Comparison of ENCODE assay signal across 26 mouse cellular contexts in genomic region chr9:44597742-44598141, GRCm38 (mm10). TPM values are rescaled to one million over a fixed set of nuclear protein-coding genes. Genes with fewer than 3 reads are reported as not detected.
"Had no signal": no experiment of that assay in that cellular context is flagged by ENCODE, and none has a peak within 500 bp of the region (broad histone marks: within the 10 kb centered on the region; RNA-seq: fewer than 3 reads in every experiment).

No protein-coding gene starts in this region.

- H3K36me3 ChIP-seq: heart, embryonic 10.5 days; hindbrain, embryonic 12.5 days; limb, embryonic 13.5 days; limb, embryonic 15.5 days; liver, embryonic 12.5 days had no signal

- ATAC-seq: hindbrain, embryonic 16.5 days; intestine, embryonic 16.5 days; liver, embryonic 12.5 days had no signal

- H3K4me2 ChIP-seq: kidney, embryonic 15.5 days; limb, embryonic 15.5 days; liver, embryonic 12.5 days had no signal

- DNase-seq: gastrocnemius, postnatal 14 days; gastrocnemius, postnatal 36 days; heart, adult 18-20 months; heart, postnatal 10 days; heart, postnatal 4 days; kidney, adult 11 months; kidney, adult 2 months; kidney, adult 9 months; kidney, postnatal 36 days; layer of hippocampus, adult 9-11 months; layer of hippocampus, postnatal 36 days; left cerebral cortex, postnatal 4 days had no signal

- H3K9me3 ChIP-seq: heart, embryonic 10.5 days; heart, embryonic 12.5 days; hindbrain, embryonic 10.5 days; hindbrain, embryonic 12.5 days; kidney, embryonic 15.5 days; limb, embryonic 13.5 days; limb, embryonic 15.5 days; liver, embryonic 12.5 days had no signal

- H3K27me3 ChIP-seq: heart, embryonic 12.5 days; hindbrain, embryonic 12.5 days; limb, embryonic 13.5 days; limb, embryonic 15.5 days had no signal

- H3K4me3 ChIP-seq: heart, embryonic 12.5 days; hindbrain, embryonic 12.5 days; kidney, embryonic 15.5 days; limb, embryonic 13.5 days; limb, embryonic 15.5 days; liver, embryonic 12.5 days had no signal

- H3K9ac ChIP-seq: heart, embryonic 12.5 days; hindbrain, embryonic 12.5 days; kidney, embryonic 15.5 days; limb, embryonic 13.5 days; limb, embryonic 15.5 days; liver, embryonic 12.5 days; liver, embryonic 14.5 days had no signal

- H3K27ac ChIP-seq: heart, embryonic 10.5 days; hindbrain, embryonic 12.5 days; hindbrain, embryonic 14.5 days; kidney, embryonic 15.5 days; limb, embryonic 13.5 days; limb, embryonic 15.5 days; liver, embryonic 12.5 days; liver, embryonic 14.5 days had no signal

RNA-seq across cellular contexts. Expression of gene Cxcr5, which starts 36.1 kb away (rescaled TPM):
- polyA plus RNA-seq: heart, embryonic 10.5 days; heart, embryonic 12.5 days; heart, embryonic 14.5 days; hindbrain, embryonic 10.5 days; hindbrain, embryonic 12.5 days; hindbrain, embryonic 14.5 days; hindbrain, embryonic 16.5 days; kidney, embryonic 15.5 days; kidney, postnatal 0 days; liver, embryonic 12.5 days had no signal
